ENCODE assay signal across 15 mouse cellular contexts in genomic region chr3:21905384-21906073, GRCm38 (mm10).
DNase-seq lines count a peak whose midpoint lies in the region; ATAC-seq and TF ChIP-seq lines count a peak whose summit lies in the region.
"Had no signal": no experiment of that assay in that cellular context is flagged by ENCODE, and none has a peak within 500 bp of the region (broad histone marks: within the 10 kb centered on the region; RNA-seq: fewer than 3 reads in every experiment).

No protein-coding gene starts in this region.

- no peak overlapping the region for H3K4me2 ChIP-seq in midbrain, postnatal 0 days (ENCODE audit: low read depth, low read length, poor library complexity, severe bottlenecking)
- H3K4me2 ChIP-seq in forebrain, embryonic 12.5 days, result no peak overlapping the region
- H3K4me2 ChIP-seq: hindbrain, embryonic 12.5 days; stomach, embryonic 15.5 days had no signal

- no peak overlapping the region for H3K27ac ChIP-seq in midbrain, postnatal 0 days (ENCODE audit: low read depth, low read length)
- no peak overlapping the region for H3K27ac ChIP-seq in midbrain, embryonic 10.5 days (replicated peaks)
- H3K27ac ChIP-seq in forebrain, embryonic 12.5 days, result no peak overlapping the region
- H3K27ac ChIP-seq: forebrain, embryonic 10.5 days; hindbrain, embryonic 12.5 days; layer of hippocampus, adult 2 months; stomach, embryonic 15.5 days had no signal

- H3K4me1 ChIP-seq in midbrain, postnatal 0 days (ENCODE audit: insufficient read depth, low read length), result no peaks in the 10 kb centered on the region
- H3K4me1 ChIP-seq in midbrain, embryonic 10.5 days, result no peaks in the 10 kb centered on the region
- H3K4me1 ChIP-seq in forebrain, embryonic 12.5 days, result no peaks in the 10 kb centered on the region
- H3K4me1 ChIP-seq: forebrain, embryonic 10.5 days; hindbrain, embryonic 12.5 days; stomach, embryonic 15.5 days had no signal

- H3K27me3 ChIP-seq in midbrain, postnatal 0 days (ENCODE audit: insufficient read depth, low read length), result no peaks in the 10 kb centered on the region
- no peaks in the 10 kb centered on the region for H3K27me3 ChIP-seq in midbrain, embryonic 10.5 days (ENCODE audit: low read depth, poor library complexity, severe bottlenecking)
- H3K27me3 ChIP-seq in forebrain, embryonic 12.5 days, result no peaks in the 10 kb centered on the region
- H3K27me3 ChIP-seq: hindbrain, embryonic 12.5 days; stomach, embryonic 15.5 days had no signal

- H3K36me3 ChIP-seq in midbrain, postnatal 0 days (ENCODE audit: insufficient read depth, low read length), result no peaks in the 10 kb centered on the region
- H3K36me3 ChIP-seq in midbrain, embryonic 10.5 days, result no peaks in the 10 kb centered on the region
- H3K36me3 ChIP-seq in forebrain, embryonic 12.5 days (replicated peaks), result no peaks in the 10 kb centered on the region
- H3K36me3 ChIP-seq: forebrain, embryonic 10.5 days; hindbrain, embryonic 12.5 days; stomach, embryonic 15.5 days had no signal

- 74% methylated on average over 2 of the region's 2 CpGs for WGBS in midbrain, postnatal 0 days
- 72% methylated on average over 2 of the region's 2 CpGs for WGBS in midbrain, embryonic 10.5 days
- WGBS in forebrain, embryonic 12.5 days, result 77% methylated on average over 2 of the region's 2 CpGs

- no peak for TF ChIP-seq CTCF in midbrain, postnatal 0 days (IDR thresholded peaks at IDR 0.05)

- no peak overlapping the region for H3K4me3 ChIP-seq in midbrain, postnatal 0 days (ENCODE audit: low read depth, low read length)
- H3K4me3 ChIP-seq in midbrain, embryonic 10.5 days, result no peak overlapping the region
- no peak overlapping the region for H3K4me3 ChIP-seq in forebrain, embryonic 12.5 days (replicated peaks)
- H3K4me3 ChIP-seq: forebrain, embryonic 10.5 days; hindbrain, embryonic 12.5 days; layer of hippocampus, adult 2 months; stomach, embryonic 15.5 days had no signal

- H3K9me3 ChIP-seq in midbrain, postnatal 0 days (ENCODE audit: low read length), result no peaks in the 10 kb centered on the region
- H3K9me3 ChIP-seq in midbrain, embryonic 10.5 days (replicated peaks), result no peaks in the 10 kb centered on the region
- no peaks in the 10 kb centered on the region for H3K9me3 ChIP-seq in forebrain, embryonic 12.5 days
- H3K9me3 ChIP-seq: forebrain, embryonic 10.5 days; hindbrain, embryonic 12.5 days; stomach, embryonic 15.5 days had no signal

- intact Hi-C loops in heart, postnatal 10 days (cut with DNase I), result no loop called here
- intact Hi-C loops in heart, postnatal 36 days (cut with DNase I), result no loop called here

- H3K9ac ChIP-seq in midbrain, postnatal 0 days (replicated peaks; ENCODE audit: low read length, poor library complexity, severe bottlenecking), result no peak overlapping the region
- H3K9ac ChIP-seq in forebrain, embryonic 12.5 days, result no peak overlapping the region
- H3K9ac ChIP-seq: hindbrain, embryonic 12.5 days; stomach, embryonic 15.5 days had no signal

- DNase-seq in heart, postnatal 10 days, result peak; percentile 10 to 12
- no peak for DNase-seq in heart, postnatal 36 days
- peak; percentile 17 for DNase-seq in midbrain, postnatal 0 days (ENCODE audit: low spot score)
- DNase-seq in midbrain, embryonic 10.5 days (ENCODE audit: low spot score), result no peak
- peak; percentile 45 for DNase-seq in induced T-regulatory cell, adult 2 months (ENCODE audit: low read depth)
- peak; percentile 35 for DNase-seq in naive thymus-derived CD4-positive, alpha-beta T cell, adult 2 months (ENCODE audit: low read depth)
- no peak for DNase-seq in layer of hippocampus, adult 8-10 months (ENCODE audit: low spot score in 2 of 2)
- DNase-seq: embryo, embryonic 11 days; right cerebral cortex, postnatal 4 days; thymus, postnatal 4 days had no signal

- no peak for ATAC-seq in midbrain, postnatal 0 days (ENCODE audit: low FRiP score)
- ATAC-seq in forebrain, embryonic 12.5 days (ENCODE audit: low FRiP score), result no peak

Comparison
In these comparisons a context has a peak if more than half of its experiments do, and no peak if none do; other contexts are left out.
1. DNase-seq: peak in heart, postnatal 10 days (2 of 2), midbrain, postnatal 0 days (single experiment), induced T-regulatory cell, adult 2 months (single experiment) and naive thymus-derived CD4-positive, alpha-beta T cell, adult 2 months (single experiment); none in heart, postnatal 36 days (0 of 2), midbrain, embryonic 10.5 days (single experiment) and layer of hippocampus, adult 8-10 months (0 of 2).